Mouse (Mus musculus): ENCODE results near the gene Tex29. TPM values are rescaled to one million over a fixed set of nuclear protein-coding genes. Genes with fewer than 3 reads are reported as not detected.

Tex29 gene
- polyA plus RNA-seq (2014; fragmentation: Nextera tagmentation; extraction: Ambion mirVana) = not detected in 2 replicates

GRCm38 (mm10) chr8:11840174-11840573 is at the start of gene Tex29:
Gene Tex29 (plus strand): TSS chr8:11840474.
- Histone ChIP-seq H3K9me3 (ENCODE audit: control insufficient read depth, low read length) (no peaks in the 10 kb centered on the region), H3K27ac (ENCODE audit: low read depth, low read length) (no peak within 1 kb of the TSS), H3K4me1 (replicated peaks; ENCODE audit: control insufficient read depth, insufficient read depth, low read length) (no peaks in the 10 kb centered on the region), H3K4me3 (ENCODE audit: low read depth, low read length) (no peak within 1 kb of the TSS), H3K4me2 (no peak within 1 kb of the TSS), H3K27me3 (replicated peaks; ENCODE audit: control insufficient read depth, insufficient read depth, low read length) (no peaks in the 10 kb centered on the region), H3K36me3 (ENCODE audit: control insufficient read depth, insufficient read depth, low read length) (no peaks in the 10 kb centered on the region), H3K9ac (ENCODE audit: low read depth, low read length) (no peak within 1 kb of the TSS)
- 85% methylated on average over 5 of the region's 5 CpGs for WGBS
- DNase-seq (ENCODE audit: low spot score) = no peak
- ATAC-seq (replicated peaks; ENCODE audit: low FRiP score) = no peak

DNA sequence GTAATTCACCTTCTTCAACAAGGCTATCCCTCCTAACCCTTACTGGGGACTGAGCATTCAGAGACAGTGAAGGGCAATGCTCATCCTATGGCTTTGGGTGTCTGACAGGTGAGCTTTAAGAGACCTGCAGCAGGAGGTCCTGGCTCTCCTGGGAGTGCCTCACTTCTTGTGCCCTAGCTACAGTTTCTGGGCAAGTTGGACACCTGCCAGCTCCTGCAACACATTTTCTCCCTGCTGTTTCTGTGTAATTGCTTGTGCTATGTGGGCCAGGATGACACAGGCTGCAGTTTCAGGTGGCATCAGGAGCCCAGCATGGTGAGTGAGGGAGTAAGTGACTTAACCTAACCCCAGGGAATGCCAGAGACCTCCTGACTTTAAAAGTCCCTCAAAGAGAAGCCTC is 45.3 kb upstream of the Tex29 start:
- Histone ChIP-seq H3K9me3 (ENCODE audit: control insufficient read depth, low read length) (no peaks in the 10 kb centered on the region), H3K36me3 (ENCODE audit: control insufficient read depth, insufficient read depth, low read length) (peaks cover 8% of the 10 kb centered on the region; the same call in 1 of the 2 replicates), H3K9ac (ENCODE audit: low read depth, low read length) (no peak overlapping the region), H3K27ac (ENCODE audit: low read depth, low read length) (no peak overlapping the region), H3K4me2 (no peak overlapping the region), H3K4me3 (ENCODE audit: low read depth, low read length) (no peak overlapping the region), H3K27me3 (replicated peaks; ENCODE audit: control insufficient read depth, insufficient read depth, low read length) (no peaks in the 10 kb centered on the region), H3K4me1 (replicated peaks; ENCODE audit: control insufficient read depth, insufficient read depth, low read length) (no peaks in the 10 kb centered on the region)
- DNase-seq (ENCODE audit: low spot score) = no peak
- ATAC-seq (replicated peaks; ENCODE audit: low FRiP score) = no peak

DNA sequence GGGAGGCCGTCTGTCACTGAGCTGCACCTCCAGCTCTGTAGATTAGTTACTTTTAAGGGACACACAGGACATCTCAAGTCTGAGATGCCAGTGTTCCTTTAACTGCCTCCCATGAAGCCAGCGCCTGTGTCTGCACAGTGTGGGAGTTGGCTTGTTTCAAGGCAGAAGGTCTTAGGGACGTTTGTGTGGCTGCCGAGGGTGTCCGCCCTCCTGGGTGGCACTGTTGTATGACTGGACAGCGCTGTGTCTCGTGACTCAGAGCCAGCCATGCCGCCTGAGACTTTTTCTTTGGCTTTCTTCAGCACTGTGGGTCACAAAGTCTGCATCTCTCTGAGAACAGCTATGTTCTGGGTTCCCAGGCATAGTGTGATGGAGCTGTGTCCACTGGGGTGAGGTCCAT is 43.1 kb upstream of the Tex29 start:
- no peak overlapping the region for H3K27ac ChIP-seq (ENCODE audit: low read depth, low read length)
- whole genome bisulfite sequencing = 90% methylated on average over 8 of the region's 8 CpGs
- DNase-seq (ENCODE audit: low spot score) (no peak), ATAC-seq (replicated peaks; ENCODE audit: low FRiP score) (no peak)
- no peaks in the 10 kb centered on the region for H3K9me3 ChIP-seq (ENCODE audit: control insufficient read depth, low read length)
- H3K36me3 ChIP-seq (ENCODE audit: control insufficient read depth, insufficient read depth, low read length) = peaks cover 10% of the 10 kb centered on the region; the same call in 1 of the 2 replicates
- no peaks in the 10 kb centered on the region for H3K4me1 ChIP-seq (replicated peaks; ENCODE audit: control insufficient read depth, insufficient read depth, low read length)
- H3K27me3 ChIP-seq (replicated peaks; ENCODE audit: control insufficient read depth, insufficient read depth, low read length) = no peaks in the 10 kb centered on the region
- H3K4me3 ChIP-seq (ENCODE audit: low read depth, low read length) = no peak overlapping the region
- H3K9ac ChIP-seq (ENCODE audit: low read depth, low read length) = no peak overlapping the region
- no peak overlapping the region for H3K4me2 ChIP-seq

DNA sequence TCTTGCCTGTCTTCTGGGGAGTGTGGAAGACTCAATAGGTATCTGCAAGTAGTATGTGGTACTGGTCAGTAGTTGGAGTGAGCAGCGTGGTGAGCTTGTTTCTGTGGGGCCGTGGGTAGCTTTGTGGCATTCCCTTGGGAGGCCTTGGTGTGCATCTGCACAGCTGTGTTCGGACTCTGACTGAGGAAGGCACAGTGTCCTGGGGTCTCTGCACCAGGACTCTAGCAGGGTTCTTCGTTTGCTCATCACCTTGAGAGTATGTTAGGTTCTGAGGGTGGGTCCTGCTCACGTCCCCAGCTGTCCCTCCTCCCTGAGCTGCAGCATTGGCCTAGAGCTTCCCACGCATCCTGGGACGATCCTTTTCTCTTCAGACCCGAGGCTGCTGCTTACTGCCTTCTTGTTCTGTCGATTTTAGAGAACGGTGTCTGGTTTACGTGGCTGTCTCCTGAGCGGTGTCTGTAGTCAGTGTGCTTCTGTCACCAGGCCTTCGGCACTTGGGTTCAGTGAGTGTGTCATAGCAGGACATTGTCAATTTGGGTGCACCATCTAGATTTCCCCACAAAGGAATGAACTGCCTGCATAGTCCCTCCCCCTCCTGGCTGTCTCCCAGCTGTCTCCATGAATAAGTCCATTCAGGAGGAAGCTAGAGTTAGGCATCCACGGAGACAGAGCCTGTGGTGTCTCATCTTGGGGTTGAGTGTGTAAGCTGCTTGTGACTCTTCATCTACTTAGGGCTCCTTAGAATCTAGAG is 42.4 kb upstream of the Tex29 start:
- Histone ChIP-seq H3K4me1 (replicated peaks; ENCODE audit: control insufficient read depth, insufficient read depth, low read length) (no peaks in the 10 kb centered on the region), H3K36me3 (ENCODE audit: control insufficient read depth, insufficient read depth, low read length) (peaks cover 7% of the 10 kb centered on the region; the same call in 1 of the 2 replicates), H3K4me2 (no peak overlapping the region), H3K27me3 (replicated peaks; ENCODE audit: control insufficient read depth, insufficient read depth, low read length) (no peaks in the 10 kb centered on the region), H3K4me3 (ENCODE audit: low read depth, low read length) (no peak overlapping the region), H3K9me3 (ENCODE audit: control insufficient read depth, low read length) (no peaks in the 10 kb centered on the region), H3K27ac (ENCODE audit: low read depth, low read length) (no peak overlapping the region), H3K9ac (ENCODE audit: low read depth, low read length) (no peak overlapping the region)
- ATAC-seq (replicated peaks; ENCODE audit: low FRiP score) (no peak), DNase-seq (ENCODE audit: low spot score) (no peak)
- WGBS = 88% methylated on average over 14 of the region's 14 CpGs

DNA sequence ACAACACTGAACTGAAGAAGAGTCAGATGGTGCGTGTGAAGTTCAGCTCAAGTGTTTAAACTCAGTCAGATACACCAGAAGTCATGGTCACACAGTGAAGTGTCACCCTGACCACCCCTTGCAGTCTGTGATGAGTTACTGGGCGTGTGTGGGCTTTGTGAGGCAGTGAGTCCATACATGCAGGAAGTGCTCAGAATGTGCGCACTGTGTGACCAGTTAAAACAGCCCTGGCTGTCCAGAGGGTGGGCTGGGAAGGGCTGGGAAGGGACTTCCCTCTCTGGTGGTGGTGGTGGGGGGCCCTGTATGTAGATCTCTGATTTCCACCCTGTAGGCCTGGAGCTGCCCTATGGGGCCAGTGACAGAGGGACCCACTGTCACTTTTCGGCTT is 41.8 kb upstream of the Tex29 start:
- Histone ChIP-seq H3K27me3 (replicated peaks; ENCODE audit: control insufficient read depth, insufficient read depth, low read length) (no peaks in the 10 kb centered on the region), H3K4me2 (no peak overlapping the region), H3K4me3 (ENCODE audit: low read depth, low read length) (no peak overlapping the region), H3K9ac (ENCODE audit: low read depth, low read length) (no peak overlapping the region), H3K27ac (ENCODE audit: low read depth, low read length) (no peak overlapping the region), H3K4me1 (replicated peaks; ENCODE audit: control insufficient read depth, insufficient read depth, low read length) (no peaks in the 10 kb centered on the region), H3K36me3 (ENCODE audit: control insufficient read depth, insufficient read depth, low read length) (peaks cover 7% of the 10 kb centered on the region; the same call in 1 of the 2 replicates), H3K9me3 (ENCODE audit: control insufficient read depth, low read length) (no peaks in the 10 kb centered on the region)
- 92% methylated on average over 4 of the region's 4 CpGs for WGBS
- no peak for DNase-seq (ENCODE audit: low spot score)
- ATAC-seq (replicated peaks; ENCODE audit: low FRiP score) = no peak

DNA sequence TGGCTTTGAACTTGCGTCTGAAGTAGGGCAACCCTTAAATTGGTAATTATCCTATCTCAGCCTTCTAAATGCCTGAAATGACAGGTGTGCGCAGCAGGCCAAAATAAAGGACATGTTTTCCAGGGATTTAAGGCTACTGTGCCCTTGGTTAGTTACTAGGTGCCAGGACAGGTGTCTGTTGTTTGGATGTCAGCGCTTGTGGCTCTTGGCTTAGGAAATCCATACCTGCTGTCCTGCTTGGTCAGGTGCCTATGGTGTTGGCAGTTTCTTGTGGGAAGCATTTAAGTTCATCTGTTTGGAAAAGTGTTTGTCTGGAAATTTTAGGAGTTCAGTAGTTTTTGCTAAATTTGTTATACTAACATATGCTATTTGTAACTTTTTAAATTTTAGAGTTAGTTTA is 41.2 kb upstream of the Tex29 start:
- Histone ChIP-seq H3K4me2 (no peak overlapping the region), H3K27ac (ENCODE audit: low read depth, low read length) (no peak overlapping the region), H3K9ac (ENCODE audit: low read depth, low read length) (no peak overlapping the region), H3K27me3 (replicated peaks; ENCODE audit: control insufficient read depth, insufficient read depth, low read length) (no peaks in the 10 kb centered on the region), H3K36me3 (ENCODE audit: control insufficient read depth, insufficient read depth, low read length) (peaks cover 10% of the 10 kb centered on the region; the same call in 1 of the 2 replicates), H3K9me3 (ENCODE audit: control insufficient read depth, low read length) (no peaks in the 10 kb centered on the region), H3K4me1 (replicated peaks; ENCODE audit: control insufficient read depth, insufficient read depth, low read length) (no peaks in the 10 kb centered on the region), H3K4me3 (ENCODE audit: low read depth, low read length) (no peak overlapping the region)
- DNase-seq (ENCODE audit: low spot score) (no peak), ATAC-seq (replicated peaks; ENCODE audit: low FRiP score) (no peak)
- WGBS = 90% methylated on average over 3 of the region's 3 CpGs

DNA sequence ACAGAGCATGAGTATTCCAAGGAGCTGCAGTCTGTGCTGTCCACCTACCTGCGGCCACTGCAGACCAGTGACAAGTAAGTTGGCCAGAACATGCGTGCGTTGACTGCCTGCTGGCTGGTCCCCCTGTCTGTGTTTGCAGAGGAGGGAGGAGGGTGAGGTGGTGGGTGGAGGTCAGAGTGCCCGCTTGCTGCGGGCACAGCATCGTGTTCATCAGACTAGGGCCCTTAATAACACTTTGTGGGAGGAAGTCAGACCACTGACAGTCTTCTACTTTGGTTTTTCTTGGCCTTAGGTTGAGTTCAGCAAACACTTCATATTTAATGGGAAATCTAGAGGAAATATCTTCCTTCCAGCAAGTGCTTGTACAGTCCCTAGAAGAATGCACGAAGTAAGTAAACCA is 39.8 kb upstream of the Tex29 start:
- WGBS = 89% methylated on average over 7 of the region's 7 CpGs

DNA sequence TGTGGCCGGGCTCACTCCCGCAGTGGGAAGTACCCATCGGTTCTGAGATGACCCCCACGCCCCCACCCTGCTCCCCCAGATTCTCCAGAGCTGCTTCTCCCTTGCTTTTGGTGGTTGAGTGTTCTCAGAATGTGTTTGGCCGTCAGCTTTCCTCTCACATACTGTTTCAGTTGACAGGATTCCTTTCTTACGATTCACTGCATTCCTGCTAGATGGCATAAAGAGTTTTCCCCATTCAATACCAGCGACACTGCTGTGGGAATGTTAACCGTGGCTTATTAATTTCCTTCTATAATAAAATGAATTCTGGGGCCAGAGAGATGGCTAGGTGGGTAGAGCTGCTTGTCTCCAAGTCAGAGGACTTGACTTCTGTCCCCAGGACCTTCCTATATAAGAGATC is 38.7 kb upstream of the Tex29 start:
- Histone ChIP-seq H3K9me3 (ENCODE audit: control insufficient read depth, low read length) (no peaks in the 10 kb centered on the region), H3K9ac (ENCODE audit: low read depth, low read length) (no peak overlapping the region), H3K36me3 (ENCODE audit: control insufficient read depth, insufficient read depth, low read length) (peaks cover 18% of the 10 kb centered on the region), H3K4me2 (no peak overlapping the region), H3K4me3 (ENCODE audit: low read depth, low read length) (no peak overlapping the region), H3K27me3 (replicated peaks; ENCODE audit: control insufficient read depth, insufficient read depth, low read length) (no peaks in the 10 kb centered on the region), H3K4me1 (replicated peaks; ENCODE audit: control insufficient read depth, insufficient read depth, low read length) (no peaks in the 10 kb centered on the region), H3K27ac (ENCODE audit: low read depth, low read length) (no peak overlapping the region)
- ATAC-seq (replicated peaks; ENCODE audit: low FRiP score) (no peak), DNase-seq (ENCODE audit: low spot score) (no peak)
- WGBS = 80% methylated on average over 8 of the region's 8 CpGs

More for the DNA sequence above, 39.8 kb upstream of the Tex29 start:
- Histone ChIP-seq H3K27me3 (replicated peaks; ENCODE audit: control insufficient read depth, insufficient read depth, low read length) (no peaks in the 10 kb centered on the region), H3K9ac (ENCODE audit: low read depth, low read length) (no peak overlapping the region), H3K4me2 (no peak overlapping the region), H3K36me3 (ENCODE audit: control insufficient read depth, insufficient read depth, low read length) (peaks cover 18% of the 10 kb centered on the region), H3K4me3 (ENCODE audit: low read depth, low read length) (no peak overlapping the region), H3K4me1 (replicated peaks; ENCODE audit: control insufficient read depth, insufficient read depth, low read length) (no peaks in the 10 kb centered on the region), H3K27ac (ENCODE audit: low read depth, low read length) (no peak overlapping the region), H3K9me3 (ENCODE audit: control insufficient read depth, low read length) (no peaks in the 10 kb centered on the region)
- DNase-seq (ENCODE audit: low spot score) (no peak), ATAC-seq (replicated peaks; ENCODE audit: low FRiP score) (no peak)

- no peaks in the 10 kb centered on the region for H3K27me3 ChIP-seq (replicated peaks; ENCODE audit: control insufficient read depth, insufficient read depth, low read length)
- H3K27ac ChIP-seq (ENCODE audit: low read depth, low read length) = no peak overlapping the region
- no peak for DNase-seq (ENCODE audit: low spot score)
- peaks cover 36% of the 10 kb centered on the region for H3K36me3 ChIP-seq (ENCODE audit: control insufficient read depth, insufficient read depth, low read length)
- no peak for ATAC-seq (replicated peaks; ENCODE audit: low FRiP score)
- H3K4me1 ChIP-seq (replicated peaks; ENCODE audit: control insufficient read depth, insufficient read depth, low read length) = no peaks in the 10 kb centered on the region
- WGBS = 90% methylated on average over 4 of the region's 4 CpGs
- no peak overlapping the region for H3K4me3 ChIP-seq (ENCODE audit: low read depth, low read length)
- H3K4me2 ChIP-seq = no peak overlapping the region
- H3K9me3 ChIP-seq (ENCODE audit: control insufficient read depth, low read length) = no peaks in the 10 kb centered on the region
- H3K9ac ChIP-seq (ENCODE audit: low read depth, low read length) = no peak overlapping the region
These were observed 35.4 kb upstream of the Tex29 start for GRCm38 (mm10) chr8:11804914-11805313.
